Mouse (Mus musculus): ENCODE measurements around the gene Pdlim7.

Pdlim7 gene

GRCm38 (mm10) chr13:55513111-55513748 is at the start of gene Pdlim7:
Pdlim7 (minus strand) TSS chr13:55513676.
- DNase-seq: peak; percentile 86

DNA sequence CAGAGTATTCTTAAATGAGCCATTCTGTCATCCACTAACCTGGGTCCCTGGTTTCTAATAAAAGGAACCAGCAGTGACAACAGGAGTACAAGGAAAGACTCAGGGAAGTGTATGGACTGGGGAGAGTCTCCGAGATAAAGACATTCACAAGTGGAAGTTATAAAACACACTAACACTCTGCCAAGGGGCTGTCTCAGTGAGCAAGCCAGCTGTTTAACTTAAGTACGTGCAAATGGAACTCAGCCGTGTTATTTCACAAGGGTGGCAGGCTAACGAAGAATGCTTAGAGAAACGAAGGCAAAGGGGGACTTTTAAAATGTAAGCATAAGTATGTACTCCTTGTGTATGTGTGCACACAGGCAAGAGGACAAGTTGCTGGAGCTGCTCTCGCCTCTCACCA is 44.0 kb upstream of the Pdlim7 start:
- DNase-seq: no peak

DNA sequence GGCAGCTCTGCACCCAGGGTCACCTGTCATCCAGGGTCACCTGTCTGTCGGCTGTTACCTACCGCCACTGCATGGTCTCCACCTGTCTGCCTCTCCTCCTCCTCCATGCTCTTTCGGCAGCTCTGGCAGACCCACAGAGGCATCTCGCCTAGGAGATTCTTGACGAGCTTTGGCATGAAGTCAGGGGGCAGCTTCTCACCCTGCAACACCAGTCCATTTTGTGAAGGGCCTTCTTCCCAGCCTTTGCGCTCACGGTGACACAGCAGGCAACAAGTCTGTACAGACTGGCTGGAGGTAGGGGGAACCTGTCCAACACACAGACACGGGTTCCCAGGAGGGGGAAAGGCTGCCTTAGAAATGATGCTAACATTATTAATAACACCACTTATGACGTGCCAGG is 42.4 kb upstream of the Pdlim7 start:
- no peak for DNase-seq

DNA sequence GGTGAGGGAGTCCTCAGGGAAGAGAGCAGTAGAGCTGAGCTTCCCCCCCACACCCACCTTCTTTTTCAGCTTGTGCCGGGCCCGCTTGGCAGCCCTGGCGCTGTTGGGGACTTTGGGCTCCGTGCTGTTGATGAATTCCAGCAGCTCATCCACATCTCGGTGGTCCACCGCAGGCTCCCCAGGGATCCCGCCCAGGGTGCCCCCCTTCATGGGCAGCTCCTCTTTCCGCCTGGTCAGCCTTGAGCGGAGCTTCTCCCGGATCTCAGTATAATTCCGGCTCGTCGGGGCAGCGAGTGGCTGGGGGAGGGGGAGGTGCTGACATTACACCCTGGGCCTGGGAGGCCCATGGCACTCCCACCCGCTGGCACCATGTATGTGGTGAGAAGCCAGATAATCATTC is 35.6 kb upstream of the Pdlim7 start:
- DNase-seq: no peak

DNA sequence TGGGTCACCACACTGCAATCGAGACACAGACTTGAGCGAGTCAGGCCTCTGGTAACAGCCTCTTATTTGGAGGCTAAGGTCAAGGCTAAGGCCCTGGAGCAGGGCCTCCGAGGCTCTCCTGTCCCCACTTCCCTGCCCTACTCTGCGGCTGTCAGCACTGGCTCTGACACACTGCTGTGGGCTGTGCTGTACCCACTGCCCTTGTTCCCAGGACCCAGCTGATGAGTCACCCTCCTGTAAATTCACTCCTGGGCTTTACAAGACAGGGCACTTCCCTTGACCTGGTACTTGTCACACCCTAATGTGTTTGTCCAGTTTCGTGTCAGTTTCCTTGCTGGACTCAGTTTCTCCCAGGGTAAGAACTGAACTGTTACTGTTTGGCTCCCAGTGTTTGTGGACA is 35.0 kb upstream of the Pdlim7 start:
- DNase-seq: no peak

- no peak for DNase-seq
Observed at GRCm38 (mm10) chr13:55547916-55548315, 34.4 kb upstream of the Pdlim7 start.

GRCm38 (mm10) chr13:55544792-55545191 is 31.3 kb upstream of the Pdlim7 start:
- DNase-seq: no peak

DNA sequence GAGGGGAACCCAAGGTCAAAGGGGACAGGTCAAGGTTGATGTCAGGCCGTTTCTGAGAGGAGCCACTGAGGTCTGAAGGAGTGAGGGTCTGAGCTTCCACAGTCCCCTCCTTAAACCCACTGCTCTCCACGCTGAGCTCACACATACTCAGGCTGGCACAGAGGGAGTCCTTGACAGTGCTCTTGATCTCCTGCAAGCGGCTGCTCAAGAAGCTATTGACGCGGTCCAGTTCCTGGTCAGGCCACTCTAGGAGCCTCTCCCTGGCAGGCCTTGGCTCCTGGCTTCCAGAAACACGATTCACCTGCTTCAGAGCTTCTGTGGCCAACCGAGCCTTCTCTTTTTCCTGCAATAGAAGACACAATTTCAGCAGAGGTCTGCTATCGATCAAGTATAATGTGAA is 30.0 kb upstream of the Pdlim7 start:
- no peak for DNase-seq

DNA sequence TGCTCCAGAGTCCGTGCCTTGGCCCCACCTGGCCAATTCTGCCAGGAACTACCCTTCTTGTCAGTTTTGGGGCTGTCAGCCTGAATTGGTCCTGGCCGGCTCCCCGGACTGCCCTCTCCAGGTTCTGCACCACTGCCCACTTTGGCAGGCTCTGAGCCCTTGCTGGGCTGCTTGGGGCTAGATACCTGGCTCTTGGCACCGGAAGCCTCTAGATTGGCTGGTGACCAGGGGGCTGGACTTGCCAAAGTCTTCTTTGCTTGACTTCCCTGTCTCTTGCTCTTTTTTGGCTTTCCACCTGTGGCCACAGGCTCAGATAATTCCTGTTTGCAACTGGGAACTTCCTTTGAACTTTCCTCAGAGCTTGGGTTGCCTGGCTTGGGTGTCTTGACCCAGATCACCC is 29.4 kb upstream of the Pdlim7 start:
- no peak for DNase-seq

DNA sequence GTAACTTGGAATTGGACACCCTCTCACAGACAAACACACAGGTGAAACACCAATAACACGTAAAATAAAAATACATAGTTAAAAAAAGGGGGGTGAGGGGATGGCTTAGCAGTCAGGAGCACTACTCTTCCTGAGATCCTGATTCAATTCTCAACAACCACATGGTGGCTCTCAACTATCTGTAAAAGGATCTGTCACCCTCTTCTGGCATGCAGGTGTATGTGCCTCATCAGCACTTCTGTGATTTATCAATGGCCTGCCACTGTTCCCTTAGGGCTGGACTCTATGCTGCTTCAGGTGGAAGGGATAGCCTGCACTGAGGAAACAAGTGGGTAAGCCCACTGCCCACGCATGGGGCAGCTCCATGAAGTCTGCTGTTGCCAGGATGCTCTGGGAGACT is 27.5 kb upstream of the Pdlim7 start:
- peak; percentile 25 for DNase-seq

DNA sequence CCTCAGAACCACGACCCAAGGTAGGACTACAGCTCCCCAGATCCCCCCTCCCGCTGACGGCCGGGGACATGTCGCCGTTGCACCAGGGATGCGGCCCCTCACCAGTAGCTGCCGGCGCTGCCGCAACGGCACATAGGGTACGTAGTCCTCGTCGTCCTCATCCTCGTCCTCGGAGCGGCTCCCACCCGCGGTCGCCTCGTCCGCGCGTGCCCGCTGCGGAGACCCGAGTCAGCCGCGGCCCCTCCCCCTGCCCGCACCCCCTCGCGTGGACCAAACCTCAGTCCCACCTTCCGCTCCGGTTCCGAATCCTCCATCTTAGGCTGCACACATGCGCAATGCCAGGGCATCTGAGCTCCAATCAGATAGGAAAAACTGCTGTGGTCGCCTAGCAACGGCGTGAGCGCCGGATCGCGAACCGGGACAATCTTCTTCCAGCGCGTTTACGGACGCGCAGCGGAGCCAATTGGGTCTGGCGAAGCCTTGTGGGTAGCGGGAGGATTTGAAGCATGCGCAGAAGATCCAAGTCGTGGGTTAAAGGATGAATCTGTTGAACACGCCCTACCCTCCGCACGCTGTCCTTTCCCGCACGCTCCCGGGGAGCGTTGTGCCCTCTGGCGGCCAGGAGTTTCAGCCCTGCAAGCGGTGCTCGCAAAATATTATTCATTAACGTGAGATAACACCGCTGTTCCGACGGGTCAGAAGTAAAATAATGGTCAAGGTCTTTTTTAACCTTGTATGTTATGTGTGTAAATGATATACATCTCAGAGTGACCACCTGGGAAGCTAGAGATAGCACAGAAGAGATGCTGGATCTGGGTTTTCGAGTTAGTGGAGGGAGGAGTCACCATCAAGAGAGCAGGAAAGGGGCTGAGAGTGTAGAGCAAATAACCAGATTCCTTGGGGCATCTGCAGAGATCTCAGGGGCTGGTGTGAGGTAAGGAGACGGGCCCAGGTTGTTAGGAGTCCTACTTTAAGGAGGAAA is 23.0 kb upstream of the Pdlim7 start, which contains the start of gene Ddx41:
Ddx41 (minus strand) TSS at position 465 of the 982 bp plus-strand sequence.
- peak; percentile 97 for DNase-seq

DNA sequence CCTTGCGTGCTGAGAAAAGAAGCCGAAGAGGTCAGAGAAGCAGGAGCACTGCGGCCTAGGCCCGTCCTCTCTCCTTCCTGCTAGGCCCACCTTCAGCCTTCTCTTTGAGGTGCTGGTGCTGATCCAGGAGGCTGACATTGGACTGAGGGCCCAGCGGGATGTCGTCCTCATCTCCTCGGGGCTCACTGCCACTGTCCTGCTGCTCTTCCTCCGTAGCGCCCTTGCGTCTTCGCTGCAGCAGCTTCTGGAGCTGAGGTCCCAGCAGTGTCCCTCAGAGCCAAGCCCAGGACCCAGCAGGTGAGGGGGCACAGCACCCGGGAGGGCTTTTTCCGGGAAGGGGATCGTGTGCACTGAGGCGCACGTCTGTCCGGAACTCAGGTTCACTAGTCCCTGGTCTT is 22.3 kb upstream of the Pdlim7 start:
- no peak for DNase-seq

DNA sequence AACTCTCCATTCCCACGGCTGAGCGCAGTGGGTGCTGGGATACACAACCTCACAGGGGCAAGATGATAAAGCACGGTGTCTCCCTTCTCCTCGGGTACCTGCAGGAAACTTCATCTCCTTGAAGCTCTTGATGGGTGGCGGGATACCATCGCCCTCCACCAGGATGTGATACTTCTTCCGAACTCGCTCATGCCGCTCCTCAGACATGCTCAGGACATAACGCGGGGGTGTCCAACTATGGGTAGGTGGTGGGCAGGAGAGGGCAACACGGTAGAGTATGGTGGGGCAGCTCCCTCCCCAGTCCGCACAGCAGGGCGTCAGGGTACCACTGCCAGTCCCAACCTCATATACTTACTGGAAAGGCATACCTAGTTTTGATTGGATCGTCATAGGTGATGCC is 21.7 kb upstream of the Pdlim7 start:
- DNase-seq: no peak

DNA sequence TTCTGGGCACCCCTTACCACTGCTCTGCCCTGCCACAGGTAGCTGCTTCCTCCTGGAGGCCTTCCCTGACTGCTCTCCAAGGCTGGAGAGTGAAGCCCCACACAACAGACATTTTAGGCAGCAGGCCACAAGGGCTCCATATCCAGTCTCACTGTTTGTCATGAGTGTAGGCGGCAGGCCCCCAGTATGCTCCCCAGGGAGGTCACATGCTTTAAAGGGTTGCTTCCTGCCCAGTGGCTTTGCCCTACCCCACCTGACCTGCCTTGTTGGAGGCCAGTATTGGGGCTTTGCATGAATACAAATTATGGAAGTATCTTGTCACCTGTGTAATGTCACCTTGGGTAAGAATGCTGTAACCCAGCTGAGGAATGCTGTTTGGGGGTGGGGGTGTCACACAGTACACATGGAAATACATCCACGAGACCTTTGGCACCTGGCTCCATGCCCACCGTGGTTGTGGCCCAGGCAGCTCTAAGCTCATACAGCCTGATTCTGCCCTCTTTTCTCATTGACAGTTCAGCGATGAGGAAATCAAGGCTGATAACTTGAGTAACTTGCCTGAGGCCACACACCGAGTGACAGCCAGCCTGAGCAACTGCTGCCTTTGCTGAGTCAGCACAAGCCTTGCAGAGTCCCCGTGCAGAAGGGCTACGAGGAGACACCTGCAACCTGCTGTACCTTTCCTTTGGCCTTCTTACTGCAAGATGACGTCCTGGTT is 15.9 kb upstream of the Pdlim7 start, which contains the start of gene Dok3:
Dok3 (minus strand) TSS at position 99 of the 718 bp plus-strand sequence.
- no peak for DNase-seq

DNA sequence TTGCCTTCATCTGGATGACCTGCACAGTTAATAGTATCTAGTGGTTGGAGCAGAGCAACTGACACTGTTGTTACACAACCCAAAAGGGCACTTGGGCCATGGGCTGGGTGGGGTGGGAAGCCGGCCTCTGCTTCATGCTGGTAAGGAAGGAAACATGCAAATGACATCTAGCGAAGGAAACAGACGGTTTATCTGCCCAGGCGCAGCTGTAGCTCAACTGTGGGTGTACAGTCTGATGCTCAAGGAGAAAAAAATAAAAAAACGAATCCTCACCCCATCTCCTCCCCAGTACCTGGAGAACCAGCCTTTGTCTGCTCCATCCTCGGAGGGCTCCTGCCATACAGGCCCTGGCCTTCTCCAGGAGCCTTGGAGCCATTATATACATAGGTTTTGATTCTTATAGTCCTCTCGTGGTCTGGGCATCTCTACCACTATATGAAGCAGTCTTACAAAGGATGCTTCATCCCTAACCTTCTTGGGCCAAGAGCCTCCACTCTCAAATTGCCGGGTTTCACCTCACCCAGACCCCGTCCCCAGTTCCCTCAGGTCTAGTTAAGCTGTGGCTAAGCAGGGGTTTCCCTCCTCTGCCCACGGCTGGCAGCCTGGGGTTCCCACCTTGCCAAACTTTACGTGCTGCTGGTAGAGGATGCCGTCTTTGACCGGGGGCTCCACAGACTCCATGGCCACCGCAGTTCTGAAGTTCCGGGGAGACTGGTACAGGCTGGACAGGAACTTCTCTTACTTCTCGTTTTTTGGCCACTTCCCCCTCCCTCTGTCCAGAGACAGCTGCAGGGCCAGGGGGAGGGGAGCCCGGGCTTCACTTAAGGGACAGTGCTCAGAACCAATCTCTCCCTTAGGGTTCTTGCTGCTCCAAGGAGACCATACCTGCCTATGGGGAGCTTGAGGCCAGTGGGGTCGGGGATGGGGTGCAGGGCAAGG is 14.6 kb upstream of the Pdlim7 start:
- DNase-seq: no peak

DNA sequence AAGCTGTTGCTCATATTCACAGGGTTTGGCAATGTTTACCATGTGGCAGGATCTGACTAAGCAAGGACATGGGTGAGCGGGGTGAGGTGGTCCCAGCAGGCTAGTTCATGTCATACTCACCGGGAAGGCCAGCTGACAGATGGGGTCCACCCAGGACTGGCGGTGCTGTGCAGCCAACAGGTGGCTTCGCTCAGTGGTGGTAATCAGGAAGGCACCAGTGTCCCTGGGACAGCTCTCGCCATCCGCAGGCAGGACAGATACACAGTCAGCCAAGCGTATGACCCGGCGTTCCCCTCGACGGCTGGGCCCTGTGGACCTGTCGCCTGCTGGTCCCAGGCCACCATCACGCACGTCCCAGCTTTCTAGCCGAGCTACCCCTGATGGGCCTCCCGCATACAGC is 13.7 kb upstream of the Pdlim7 start:
- no peak for DNase-seq

DNA sequence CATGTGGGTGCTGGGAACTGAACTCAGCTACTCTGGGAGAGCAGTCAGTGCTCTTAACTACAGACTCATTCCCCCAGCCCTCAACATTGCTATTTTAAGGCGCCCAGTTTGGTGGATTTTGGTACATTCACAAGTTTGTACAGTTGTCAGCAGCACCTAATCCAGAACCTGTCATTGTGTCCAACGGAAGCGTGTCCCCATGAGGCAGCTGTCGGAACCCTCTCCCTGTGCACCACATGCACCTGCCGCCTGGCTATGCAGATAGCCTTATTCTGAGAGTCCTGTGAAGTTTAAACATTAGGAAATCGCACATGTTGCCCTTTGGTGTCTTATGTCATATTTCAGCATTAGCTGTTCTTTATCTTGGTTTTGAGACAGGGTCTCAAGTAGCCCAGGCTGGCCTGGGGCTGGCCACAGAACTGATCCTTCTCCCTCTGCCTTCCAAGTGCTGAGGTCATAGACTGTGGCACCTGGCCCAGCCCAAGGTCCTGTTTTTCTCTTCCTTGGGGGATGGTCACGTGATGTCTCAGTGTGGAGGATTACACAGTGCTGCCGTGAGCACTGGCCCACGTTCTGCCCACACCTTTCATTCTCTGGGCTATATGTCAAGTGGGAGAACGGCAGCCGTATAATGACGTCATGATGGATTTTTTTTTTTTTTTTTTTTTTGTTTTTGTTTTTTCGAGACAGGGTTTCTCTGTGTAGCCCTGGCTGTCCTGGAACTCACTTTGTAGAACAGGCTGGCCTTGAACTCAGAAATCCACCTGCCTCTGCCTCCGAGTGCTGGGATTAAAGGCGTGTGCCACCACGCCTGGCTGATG is 12.5 kb upstream of the Pdlim7 start:
- DNase-seq: no peak

- DNase-seq: no peak
Observed at GRCm38 (mm10) chr13:55523951-55524600, 10.6 kb upstream of the Pdlim7 start.

GRCm38 (mm10) chr13:55523278-55523677 is 9.8 kb upstream of the Pdlim7 start:
- no peak for DNase-seq

DNA sequence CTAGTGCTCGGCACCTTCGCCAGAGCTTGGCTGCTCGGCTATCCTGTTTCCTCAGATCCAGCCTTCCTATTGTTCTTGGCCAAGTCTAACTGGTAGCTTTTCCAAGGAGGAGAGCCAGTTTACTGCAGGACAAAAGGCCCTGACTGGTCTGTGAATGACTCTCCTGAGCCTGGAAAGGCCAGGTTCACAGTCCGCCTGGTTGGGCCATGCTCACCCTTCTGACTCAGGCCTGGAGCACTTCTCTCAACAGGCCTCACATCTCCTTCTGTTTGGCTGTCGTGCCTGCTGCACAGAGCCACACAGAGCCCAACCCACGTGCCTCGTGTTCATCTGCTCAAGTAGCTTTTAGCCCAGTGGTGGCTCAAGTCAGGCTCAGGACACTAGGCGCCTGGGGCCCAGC is 9.3 kb upstream of the Pdlim7 start:
- DNase-seq: no peak

GRCm38 (mm10) chr13:55519606-55520005 is 6.1 kb upstream of the Pdlim7 start:
- no peak for DNase-seq

Measured in right cerebral cortex, postnatal 4 days (tissue).